Mouse (Mus musculus) frontal cortex, adult (tissue): ENCODE measurements around the gene Slc25a3.

Experiments used
- ATAC-seq: cut with Nextera tagmentation; 2 replicates; pipeline ENCODE4 v1.9.2; 2017; ENCODE audit warnings: mild to moderate bottlenecking, moderate library complexity, mixed read lengths; ENCODE audit not compliant: low TSS enrichment

The Slc25a3 gene

GRCm38 (mm10) chr10:91123828-91124822 is at the start of gene Slc25a3:
Gene Slc25a3, minus strand, starts transcription at chr10:91124059.
- ATAC-seq: peak; percentile 98

GRCm38 (mm10) chr10:91172329-91173100 is 48.7 kb upstream of the Slc25a3 start:
- no peak for ATAC-seq

- peak; percentile 89 for ATAC-seq
Observed at GRCm38 (mm10) chr10:91171455-91172328, 47.8 kb upstream of the Slc25a3 start.

GRCm38 (mm10) chr10:91171041-91171440 is 47.2 kb upstream of the Slc25a3 start:
- ATAC-seq: peak; percentile 73

- peak; percentile 56 for ATAC-seq
Observed at GRCm38 (mm10) chr10:91170143-91170941, 46.5 kb upstream of the Slc25a3 start.

- no peak for ATAC-seq
Observed at GRCm38 (mm10) chr10:91169414-91170065, 45.7 kb upstream of the Slc25a3 start.

- no peak for ATAC-seq
Observed at GRCm38 (mm10) chr10:91167352-91167751, 43.5 kb upstream of the Slc25a3 start.

- peak; percentile 46; the same call in 1 of the 2 replicates for ATAC-seq
Observed at GRCm38 (mm10) chr10:91166890-91167289, 43.0 kb upstream of the Slc25a3 start.

- ATAC-seq: no peak
Observed at GRCm38 (mm10) chr10:91165850-91166249, 42.0 kb upstream of the Slc25a3 start.

- ATAC-seq: no peak
Observed at GRCm38 (mm10) chr10:91164491-91164890, 40.6 kb upstream of the Slc25a3 start.

GRCm38 (mm10) chr10:91162511-91163163 is 38.8 kb upstream of the Slc25a3 start:
- ATAC-seq: no peak

GRCm38 (mm10) chr10:91162077-91162476 is 38.2 kb upstream of the Slc25a3 start:
- ATAC-seq: peak; percentile 78

- ATAC-seq: no peak
Observed at GRCm38 (mm10) chr10:91161006-91161405, 37.1 kb upstream of the Slc25a3 start.

- no peak for ATAC-seq
Observed at GRCm38 (mm10) chr10:91158442-91158841, 34.6 kb upstream of the Slc25a3 start.

- ATAC-seq: no peak
Observed at GRCm38 (mm10) chr10:91156338-91156737, 32.5 kb upstream of the Slc25a3 start.

- ATAC-seq: no peak
Observed at GRCm38 (mm10) chr10:91153894-91154503, 30.1 kb upstream of the Slc25a3 start.

GRCm38 (mm10) chr10:91145413-91145812 is 21.6 kb upstream of the Slc25a3 start:
- no peak for ATAC-seq

- ATAC-seq: no peak; the same call in 1 of the 2 replicates
Observed at GRCm38 (mm10) chr10:91143313-91144230, 19.7 kb upstream of the Slc25a3 start.
